Mouse (Mus musculus): Measurements from ENCODE around the gene Tcf7l1.

GRCm38 (mm10) chr6:72635760-72636431, 153.2 kb downstream of the Tcf7l1 start:
- peak; percentile 73 for TF ChIP-seq CTCF (IDR thresholded peaks at IDR 0.05; ENCODE audit: low read depth)
- no peak for TF ChIP-seq EP300 (IDR thresholded peaks at IDR 0.05; ENCODE audit: low read depth)
